Mouse (Mus musculus) small intestine, adult 2 months (tissue): ENCODE data around the gene Rabl3. TPM values are rescaled to one million over a fixed set of nuclear protein-coding genes. Genes with fewer than 3 reads are reported as not detected.

ENCODE experiments used
- H3K27ac ChIP-seq: fragments of 200-500 bp; 2 replicates; pipeline ENCODE4 v1.5.1; 2012; ENCODE audit warnings: low read depth, low read length, control low read depth, inconsistent platforms; ENCODE audit not compliant: insufficient read depth
- H3K27me3 ChIP-seq: fragments of 200-500 bp; 2 replicates; pipeline ENCODE4 v1.6.1; 2012; ENCODE audit warnings: mild to moderate bottlenecking, moderate library complexity, low read length, inconsistent platforms; ENCODE audit not compliant: control insufficient read depth, insufficient read depth
- H3K36me3 ChIP-seq: fragments of 200-500 bp; 2 replicates; pipeline ENCODE4 v1.6.1; 2012; ENCODE audit warnings: mild to moderate bottlenecking, low read length, control low read depth, inconsistent platforms; ENCODE audit not compliant: control insufficient read depth, insufficient read depth
- H3K4me1 ChIP-seq: fragments of 200-500 bp; 2 replicates; pipeline ENCODE4 v1.6.1; 2012; ENCODE audit warnings: low read length, inconsistent platforms, mixed read lengths; ENCODE audit not compliant: control insufficient read depth, insufficient read depth, insufficient read length
- H3K4me3 ChIP-seq: fragments of 200-500 bp; 2 replicates; pipeline ENCODE4 v1.5.1; 2012; ENCODE audit warnings: low read depth, mild to moderate bottlenecking, control low read depth, inconsistent platforms, low read length, moderate library complexity
- CTCF ChIP-seq: fragments of 200-500 bp; IDR thresholded peaks from 2 replicates; pipeline ENCODE4 v1.5.1; 2012; ENCODE audit warnings: low read depth, mild to moderate bottlenecking, control low read depth, inconsistent platforms, low read length, moderate library complexity, mixed read lengths; ENCODE audit not compliant: insufficient replicate concordance, insufficient read length; ENCODE audit errors: extremely low read depth
- POLR2A ChIP-seq: fragments of 200-500 bp; IDR thresholded peaks from 2 replicates; pipeline ENCODE4 v1.6.1; 2012; ENCODE audit warnings: low read depth, mild to moderate bottlenecking, control low read depth, inconsistent platforms, low read length, moderate library complexity
- WGBS: fragments of 180-500 bp; shearing (Covaris S2); methylation state at CpG from one replicate; pipeline ENCODE4 v1.1.7; 2018; 5-methylcytosine and 5-hydroxymethylcytosine counted together
- polyA plus RNA-seq: library from polyadenylated mRNA; depleted of rRNA; stranded (reverse); fragments of >200 nt; gene quantifications from 2 replicates; pipeline ENCODE4 v1.2.3, GENCODE M21; 2012

Gene Rabl3
- polyA plus RNA-seq, 1 experiment, result 1.2 TPM

DNA sequence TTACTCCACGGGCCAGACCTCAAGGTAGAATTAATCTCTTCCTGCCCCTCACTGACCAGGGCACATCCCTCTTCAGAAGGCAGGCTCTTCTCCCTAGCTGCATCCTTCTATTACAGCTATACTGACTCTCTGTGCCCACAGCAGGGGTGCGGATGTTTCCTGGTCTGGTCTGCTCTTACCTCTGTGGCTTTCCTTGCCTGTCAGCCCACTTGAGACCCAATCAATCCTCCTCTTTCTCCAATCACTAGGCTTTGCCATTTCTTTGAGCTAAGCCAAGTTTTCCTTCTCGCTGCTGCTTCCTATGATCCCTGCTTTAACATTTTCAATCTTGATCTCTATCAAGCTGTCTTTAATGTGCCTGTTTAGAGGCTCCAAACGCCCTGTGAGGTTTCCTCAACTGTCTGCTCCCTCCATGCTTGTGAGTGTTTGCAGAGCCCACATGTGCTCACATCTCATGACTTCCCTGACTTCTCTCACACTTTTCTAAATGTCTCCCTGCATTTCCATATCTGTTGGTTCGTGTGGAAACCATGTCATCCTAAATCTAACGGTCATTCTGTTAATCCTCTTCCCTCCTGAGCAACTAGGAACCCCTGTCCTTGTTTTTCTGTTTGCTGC, 23.2 kb upstream of the Rabl3 start:
- Histone ChIP-seq H3K36me3 (peaks cover 17% of the 10 kb centered on the region), H3K27ac (no peak overlapping the region), H3K4me1 (no peaks in the 10 kb centered on the region), H3K27me3 (no peaks in the 10 kb centered on the region), H3K4me3 (no peak overlapping the region)
- TF ChIP-seq CTCF (no peak), POLR2A (no peak)
- WGBS, result 87% methylated on average over 6 of the region's 6 CpGs

DNA sequence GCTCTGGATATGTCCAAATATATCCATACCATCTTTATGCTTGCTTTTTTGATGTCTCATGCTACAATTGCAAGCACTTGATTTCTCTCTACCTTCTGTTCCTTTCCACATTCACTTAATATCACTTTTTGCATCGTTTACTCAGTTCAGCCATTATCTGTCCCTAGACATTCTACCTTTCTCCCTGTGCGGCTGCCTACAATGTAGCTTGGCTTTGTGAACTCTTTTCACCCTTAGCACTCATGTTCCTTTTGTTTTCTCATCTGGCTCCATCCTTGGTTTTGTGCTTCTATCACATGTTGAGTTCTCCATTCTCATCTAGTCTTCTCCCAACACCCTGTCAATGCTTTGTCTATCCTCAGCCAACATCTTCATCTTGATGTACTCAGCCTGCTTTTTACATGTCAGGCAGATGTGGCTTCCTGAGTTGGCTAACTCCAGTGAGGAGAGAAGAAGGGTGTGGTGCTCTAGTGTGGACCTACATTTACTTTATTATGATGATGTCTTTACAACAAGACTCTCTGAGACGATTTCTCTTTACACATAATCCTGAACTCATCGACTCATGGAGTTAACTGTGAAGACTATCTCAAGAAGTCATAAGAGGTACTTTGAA, 22.0 kb upstream of the Rabl3 start:
- no peak overlapping the region for H3K4me3 ChIP-seq
- no peaks in the 10 kb centered on the region for H3K27me3 ChIP-seq
- peaks cover 22% of the 10 kb centered on the region for H3K36me3 ChIP-seq
- H3K27ac ChIP-seq, result no peak overlapping the region
- 85% methylated on average over 4 of the region's 4 CpGs for WGBS
- H3K4me1 ChIP-seq, result no peaks in the 10 kb centered on the region
- TF ChIP-seq POLR2A (no peak), CTCF (no peak)

GRCm38 (mm10) chr16:37518662-37519061, 21.0 kb upstream of the Rabl3 start:
- H3K27ac ChIP-seq, result no peak overlapping the region
- no peak overlapping the region for H3K4me3 ChIP-seq
- TF ChIP-seq POLR2A, result no peak
- TF ChIP-seq CTCF, result no peak
- H3K36me3 ChIP-seq, result peaks cover 23% of the 10 kb centered on the region
- no peaks in the 10 kb centered on the region for H3K27me3 ChIP-seq
- 71% methylated on average over 2 of the region's 2 CpGs for WGBS
- no peaks in the 10 kb centered on the region for H3K4me1 ChIP-seq

DNA sequence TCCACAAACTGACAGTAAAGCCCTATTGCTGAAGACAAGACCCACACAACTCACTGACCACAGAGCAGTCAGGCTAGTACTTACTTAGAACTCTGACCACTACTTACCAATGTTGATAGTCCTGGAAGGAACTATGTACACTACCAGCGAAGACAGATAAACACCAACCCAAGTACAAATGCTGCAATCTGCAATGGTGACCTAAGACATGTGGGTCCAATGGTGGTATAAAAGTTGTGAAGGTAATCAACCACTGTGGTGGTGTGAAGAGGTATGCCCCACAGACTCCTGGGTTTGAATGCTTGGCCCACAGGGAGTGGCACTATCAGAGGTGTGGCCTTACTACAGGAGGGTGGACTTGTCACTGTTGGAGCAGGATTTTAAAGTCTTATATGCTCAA, 20.0 kb upstream of the Rabl3 start:
- Histone ChIP-seq H3K36me3 (peaks cover 25% of the 10 kb centered on the region), H3K27ac (no peak overlapping the region), H3K4me1 (no peaks in the 10 kb centered on the region), H3K27me3 (no peaks in the 10 kb centered on the region), H3K4me3 (no peak overlapping the region)
- TF ChIP-seq CTCF, result no peak
- TF ChIP-seq POLR2A, result no peak
- WGBS, result 80% methylated on average over 1 of the region's 1 CpGs

DNA sequence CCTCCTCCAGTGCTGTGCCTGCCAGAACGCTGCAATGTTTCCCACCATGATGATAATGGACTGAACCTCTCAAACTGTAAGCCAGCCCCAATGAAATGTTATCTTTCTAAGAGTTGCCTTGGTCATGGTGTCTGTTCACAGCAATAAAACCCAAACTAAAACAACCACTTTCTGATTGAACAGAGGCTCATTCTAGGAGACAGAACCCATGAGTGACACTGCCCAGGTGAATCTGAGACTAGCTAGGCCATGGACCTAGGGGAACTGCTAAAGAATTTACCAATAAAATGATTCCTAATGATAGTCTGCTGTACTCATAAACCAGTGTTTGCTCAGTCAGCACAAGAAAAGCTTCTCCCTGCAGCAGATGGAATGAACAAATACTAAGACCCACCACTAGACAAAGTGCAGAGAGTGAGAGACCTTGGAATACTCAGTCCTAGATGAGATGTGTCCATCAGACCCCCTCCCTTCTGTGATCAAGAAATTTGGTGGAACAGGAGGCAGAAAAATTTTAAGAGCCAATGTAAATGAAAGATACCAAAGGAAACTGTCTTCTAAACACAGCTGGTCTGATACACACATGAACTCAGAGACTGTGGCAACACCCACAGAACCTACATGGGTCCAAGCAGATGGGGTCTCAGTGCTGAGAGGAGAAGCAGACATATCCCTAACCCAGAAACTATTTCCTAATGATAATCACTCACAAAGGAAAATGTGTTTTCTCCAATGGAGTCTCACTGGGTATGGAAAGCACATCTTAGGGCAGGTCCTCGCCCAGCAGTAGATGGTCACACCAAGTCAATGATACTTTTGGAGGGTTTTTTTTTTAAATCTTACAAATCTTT, 19.3 kb upstream of the Rabl3 start:
- Histone ChIP-seq H3K27ac (no peak overlapping the region), H3K27me3 (no peaks in the 10 kb centered on the region), H3K4me1 (no peaks in the 10 kb centered on the region), H3K4me3 (no peak overlapping the region), H3K36me3 (peaks cover 22% of the 10 kb centered on the region)
- 94% methylated on average over 2 of the region's 2 CpGs for WGBS
- TF ChIP-seq POLR2A, result no peak
- no peak for TF ChIP-seq CTCF

DNA sequence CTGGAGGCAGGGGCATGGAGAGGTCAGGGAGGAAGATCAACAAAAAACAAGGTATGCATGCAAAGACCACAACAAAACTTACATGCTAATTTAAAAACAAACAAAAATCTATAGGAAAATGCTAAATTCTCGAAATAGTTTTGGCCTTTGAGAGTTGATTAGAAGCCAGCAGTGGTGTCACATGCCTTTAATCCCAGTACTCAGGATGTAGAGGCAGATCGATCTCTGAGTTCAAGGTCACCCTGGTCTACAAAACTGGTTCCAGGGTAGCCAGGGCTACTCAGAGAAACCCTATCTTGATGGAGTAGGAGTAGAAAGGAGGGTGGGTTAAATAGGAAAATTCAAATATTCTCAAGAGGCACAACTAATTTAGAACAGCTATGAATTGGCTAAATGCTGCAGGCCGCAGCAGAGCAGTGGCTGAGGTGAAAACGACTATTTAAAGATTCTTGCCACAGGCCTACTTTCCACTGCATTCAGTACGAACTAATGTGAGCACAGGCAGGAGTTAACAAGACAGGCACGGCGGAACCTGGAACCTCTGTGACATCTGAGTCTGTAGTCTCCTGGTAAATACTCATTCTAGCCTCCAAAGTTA, 17.5 kb upstream of the Rabl3 start:
- Histone ChIP-seq H3K4me3 (no peak overlapping the region), H3K4me1 (no peaks in the 10 kb centered on the region), H3K36me3 (peaks cover 17% of the 10 kb centered on the region), H3K27me3 (no peaks in the 10 kb centered on the region), H3K27ac (no peak overlapping the region)
- WGBS, result 95% methylated on average over 7 of the region's 7 CpGs
- no peak for TF ChIP-seq POLR2A

GRCm38 (mm10) chr16:37525121-37525520, 14.6 kb upstream of the Rabl3 start:
- Histone ChIP-seq H3K27ac (no peak overlapping the region), H3K36me3 (peaks cover 17% of the 10 kb centered on the region), H3K4me3 (no peak overlapping the region), H3K27me3 (no peaks in the 10 kb centered on the region), H3K4me1 (no peaks in the 10 kb centered on the region; the same call in 1 of the 2 replicates)
- 53% methylated on average over 2 of the region's 2 CpGs for WGBS
- TF ChIP-seq POLR2A, result no peak
- TF ChIP-seq CTCF, result no peak
